Mouse (Mus musculus) common myeloid progenitor, adult 5-6 weeks (primary cell): ENCODE data around the gene Adamts20. TPM values are rescaled to one million over a fixed set of nuclear protein-coding genes. Genes with fewer than 3 reads are reported as not detected.

Experiments used
- total RNA-seq: library from RNA; stranded (forward); fragments of 200-1000, 187-1606 nt; gene quantifications from 2 replicates; pipeline ENCODE4 v1.2.3, GENCODE M21; 2017

Gene Adamts20
- total RNA-seq, 1 experiment from 2014 or later, result not detected

Other genes starting within 250 kb of the Adamts20 start
- 13.0 and 15.3 TPM in 2 replicates for gene Pus7l, start 78.1 kb upstream of the Adamts20 start, total RNA-seq
- 13.1 and 14.1 TPM in 2 replicates for gene Irak4, start 78.2 kb upstream of the Adamts20 start, total RNA-seq
- 19.4 and 28.8 TPM in 2 replicates for gene Twf1, start 124.5 kb upstream of the Adamts20 start, total RNA-seq
- not detected in 2 replicates for gene Tmem117, start 163.8 kb upstream of the Adamts20 start, total RNA-seq